Mouse (Mus musculus): ENCODE results near the gene Flvcr1.
"Not testable (repeated sequence)": the region's sequence is repeated elsewhere in the genome, so short reads cannot be mapped to it uniquely, and the experiment has no call there.

Gene Flvcr1

DNA sequence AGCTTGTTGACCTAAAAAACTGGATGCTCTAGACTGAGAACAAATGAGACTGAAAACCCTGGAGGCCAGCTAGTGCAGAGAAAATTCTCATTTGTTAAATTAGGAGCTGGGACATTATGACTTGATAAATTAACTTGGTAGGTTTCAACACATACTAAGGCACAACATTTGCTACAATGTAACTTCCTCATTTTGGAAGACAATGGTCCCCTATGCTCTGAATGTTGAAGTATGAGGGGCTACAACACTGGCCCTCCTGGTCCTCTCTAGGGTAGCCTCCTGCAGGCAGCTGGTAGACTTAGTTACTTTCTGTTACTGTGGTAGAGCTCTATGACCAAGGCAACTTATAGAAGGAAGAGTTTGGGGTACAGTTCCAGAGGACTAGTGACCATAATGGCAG, 15.4 kb upstream of the Flvcr1 start:
- DNase-seq (ENCODE audit: low spot score) = no peak

DNA sequence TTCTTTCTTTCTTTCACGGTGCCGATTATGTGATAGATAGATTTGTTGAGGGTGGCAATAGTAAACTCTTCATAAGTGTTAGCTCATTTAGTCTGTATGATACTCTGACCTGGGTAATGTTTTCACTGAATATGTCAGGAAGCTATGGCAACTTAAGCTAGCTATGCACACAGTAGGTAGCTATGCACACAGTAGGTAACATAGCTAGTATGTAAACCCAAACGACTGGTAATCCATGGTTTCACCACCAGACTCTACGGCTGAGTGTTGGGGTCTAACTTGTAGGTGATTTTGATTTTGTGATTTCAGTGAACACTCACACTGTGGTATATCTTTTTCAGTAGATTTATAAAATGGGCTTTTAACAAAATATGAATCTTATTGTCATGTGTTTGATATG, 12.0 kb upstream of the Flvcr1 start:
- DNase-seq (ENCODE audit: low spot score) = no peak

DNA sequence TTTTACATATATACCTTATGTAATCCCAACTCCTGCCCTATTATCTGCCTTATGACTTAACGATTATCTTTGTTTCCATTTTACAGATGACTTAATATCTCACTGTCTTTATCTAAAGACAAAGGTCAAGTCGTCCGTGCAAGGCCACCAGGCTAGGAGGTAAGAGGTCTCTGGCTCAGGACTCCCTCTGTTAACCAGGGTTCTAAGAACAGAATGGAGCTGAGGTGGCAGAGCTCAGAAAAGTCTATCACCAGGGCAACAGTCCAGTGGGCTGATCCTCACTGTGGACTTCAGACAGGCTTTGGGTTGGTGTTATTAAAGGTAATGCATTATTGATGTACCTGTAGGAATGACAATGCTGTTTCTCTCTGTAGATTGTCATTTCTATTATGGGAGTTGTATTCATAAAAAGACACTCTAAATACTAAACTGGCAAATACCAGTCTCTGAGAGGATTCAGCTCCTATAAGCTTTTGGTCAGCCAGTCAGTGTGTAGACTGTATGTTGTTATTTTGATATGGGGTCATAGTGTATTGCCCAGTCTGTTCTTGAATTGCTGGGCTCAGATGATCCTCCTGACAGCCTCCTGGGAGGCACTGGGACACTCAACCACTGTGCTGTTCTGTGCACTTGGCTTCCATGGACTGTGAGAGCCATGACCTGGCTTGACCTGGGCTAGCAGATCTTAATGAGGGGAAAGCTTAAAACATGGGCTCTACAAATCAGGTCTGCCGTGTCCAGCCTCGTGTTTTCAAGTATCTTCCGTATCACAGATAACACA, 10.8 kb upstream of the Flvcr1 start, which contains the start of gene Spata45:
Spata45 (plus strand) TSS at position 86 of the 781 bp plus-strand sequence.
- DNase-seq (ENCODE audit: low spot score) = no peak

- DNase-seq (ENCODE audit: low spot score) = no peak
These were observed 9.7 kb upstream of the Flvcr1 start for GRCm38 (mm10) chr1:191035649-191036048.

GRCm38 (mm10) chr1:191030922-191031425, 5.0 kb upstream of the Flvcr1 start:
- not testable (repeated sequence) for DNase-seq (ENCODE audit: low spot score)

DNA sequence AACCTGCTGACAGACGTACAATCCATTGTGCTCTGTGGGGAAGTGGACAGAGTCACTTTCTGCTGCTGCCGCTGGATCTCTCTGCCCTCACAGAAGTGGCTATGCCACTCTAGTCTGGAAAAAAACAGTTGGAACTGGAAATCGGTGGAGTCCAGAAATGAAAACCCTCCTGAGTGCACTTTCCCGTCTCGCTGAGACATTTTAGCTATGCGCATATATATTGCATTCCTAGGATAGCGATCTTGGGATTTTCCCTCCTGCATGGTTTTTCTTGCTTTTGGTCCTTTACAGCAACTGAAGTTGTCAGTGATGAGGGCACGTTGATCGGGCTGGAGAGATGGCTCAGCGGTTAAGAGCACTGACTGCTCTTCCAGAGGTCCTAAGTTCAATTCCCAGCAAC, 4.2 kb upstream of the Flvcr1 start:
- DNase-seq (ENCODE audit: low spot score) = no peak

GRCm38 (mm10) chr1:191025016-191026012, 644 bp downstream of the Flvcr1 start:
- peak; percentile 6 for DNase-seq (ENCODE audit: low spot score)

DNA sequence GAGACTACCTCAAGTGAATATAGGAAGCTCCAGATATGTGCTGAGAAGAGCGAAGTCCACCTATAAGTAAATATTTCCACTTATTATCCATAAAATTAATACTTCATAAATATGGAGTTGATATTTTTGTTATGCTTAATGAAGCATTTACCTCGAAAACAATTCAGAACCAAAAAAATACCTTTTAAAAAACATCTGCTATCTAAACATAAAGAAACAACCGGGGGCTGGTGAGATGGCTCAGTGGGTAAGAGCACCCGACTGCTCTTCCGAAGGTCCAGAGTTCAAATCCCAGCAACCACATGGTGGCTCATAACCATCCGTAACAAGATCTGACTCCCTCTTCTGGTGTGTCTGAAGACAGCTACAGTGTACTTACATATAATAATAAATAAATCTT, 2.2 kb downstream of the Flvcr1 start:
- DNase-seq (ENCODE audit: low spot score) = not testable (repeated sequence)

GRCm38 (mm10) chr1:191023140-191023539, 2.8 kb downstream of the Flvcr1 start:
- no peak for DNase-seq (ENCODE audit: low spot score)

- no peak for DNase-seq (ENCODE audit: low spot score)
These were observed 4.9 kb downstream of the Flvcr1 start for GRCm38 (mm10) chr1:191021016-191021415.

GRCm38 (mm10) chr1:191020217-191020924, 5.6 kb downstream of the Flvcr1 start:
- no peak for DNase-seq (ENCODE audit: low spot score)

DNA sequence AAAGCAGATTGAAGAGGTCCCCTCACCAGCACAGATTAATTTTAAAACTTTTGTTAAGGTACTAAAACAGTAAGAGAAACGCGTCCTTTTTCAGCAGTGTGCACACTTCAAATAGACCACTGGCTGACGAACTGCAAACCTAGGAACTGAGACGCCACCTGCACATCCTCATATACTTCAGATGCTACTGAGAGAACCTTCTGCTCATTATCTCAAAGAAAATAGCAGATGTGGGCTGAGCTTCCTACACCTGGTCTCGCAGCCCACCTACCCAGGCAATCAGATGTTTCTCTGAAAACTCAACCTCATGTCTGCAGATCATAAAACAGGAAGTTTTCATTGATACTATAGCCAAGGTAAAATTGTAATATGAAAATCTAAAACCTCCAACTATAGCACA, 6.2 kb downstream of the Flvcr1 start:
- no peak for DNase-seq (ENCODE audit: low spot score)

DNA sequence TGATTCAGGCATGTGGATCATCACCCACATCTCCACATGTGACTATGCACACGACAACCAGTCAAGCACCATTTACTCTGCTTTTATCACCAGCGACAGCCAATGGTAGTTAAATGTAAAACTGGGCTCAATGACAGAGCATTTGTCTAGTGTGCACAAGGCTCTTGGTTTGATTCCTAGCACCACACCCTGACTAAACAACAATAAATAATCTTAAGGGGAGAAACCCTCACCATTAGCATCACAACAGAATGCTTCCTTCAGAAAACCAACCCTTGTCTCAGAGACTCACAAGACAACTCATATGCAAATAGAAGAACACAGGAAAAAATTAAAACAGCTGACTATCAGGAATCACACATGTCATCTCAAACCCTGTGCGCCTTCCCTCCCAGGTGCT, 11.7 kb downstream of the Flvcr1 start:
- no peak for DNase-seq (ENCODE audit: low spot score)

GRCm38 (mm10) chr1:191008707-191009106, 17.3 kb downstream of the Flvcr1 start:
- no peak for DNase-seq (ENCODE audit: low spot score)

- DNase-seq (ENCODE audit: low spot score) = no peak
These were observed 23.8 kb downstream of the Flvcr1 start for GRCm38 (mm10) chr1:191002201-191002600.

GRCm38 (mm10) chr1:191000686-191001085, 25.3 kb downstream of the Flvcr1 start:
- no peak for DNase-seq (ENCODE audit: low spot score)

DNA sequence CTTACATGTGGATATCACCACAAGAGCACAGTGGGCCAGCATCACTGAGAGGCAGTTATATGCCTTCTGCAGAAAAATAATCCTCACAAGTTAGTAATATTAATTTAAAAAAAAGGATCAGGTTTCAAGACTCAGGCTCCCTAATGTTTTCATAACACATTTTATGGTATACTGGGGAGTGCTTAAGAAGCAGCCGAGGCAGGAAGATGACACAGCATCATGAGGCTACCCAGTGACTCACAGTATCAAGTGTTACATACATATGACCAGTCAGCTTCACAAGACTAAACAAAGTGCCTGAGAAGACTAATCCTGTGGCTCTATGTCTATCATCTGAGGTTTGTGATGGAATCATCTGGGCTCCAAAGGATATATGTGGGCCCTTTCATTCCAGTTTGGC, 27.9 kb downstream of the Flvcr1 start:
- no peak for DNase-seq (ENCODE audit: low spot score)

DNA sequence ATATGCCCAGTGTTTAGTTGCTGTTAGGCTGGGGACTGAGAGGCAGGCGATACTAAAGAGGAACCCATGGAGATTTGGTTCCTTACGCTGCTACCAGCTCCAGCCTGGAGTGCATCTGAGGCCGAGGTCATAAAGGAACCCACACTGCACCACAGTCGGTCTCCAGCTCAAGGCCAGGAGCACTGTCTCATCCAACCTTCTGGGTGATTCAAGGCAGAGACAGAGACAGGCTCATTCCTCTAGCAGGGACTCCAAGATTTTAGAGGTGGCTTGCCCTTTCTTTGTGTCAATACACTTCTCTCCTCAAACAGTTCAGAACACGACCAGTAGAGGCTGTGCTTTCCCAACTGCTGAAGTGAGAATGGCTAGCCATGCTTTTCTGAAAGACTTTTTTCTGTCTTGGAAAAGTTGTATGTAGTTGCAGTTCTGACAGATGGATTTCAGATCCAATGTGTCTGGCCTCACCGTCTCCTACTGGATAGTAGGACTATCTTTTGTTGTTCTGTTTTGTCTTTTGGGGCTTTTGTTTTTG, 29.5 kb downstream of the Flvcr1 start:
- DNase-seq (ENCODE audit: low spot score) = no peak

DNA sequence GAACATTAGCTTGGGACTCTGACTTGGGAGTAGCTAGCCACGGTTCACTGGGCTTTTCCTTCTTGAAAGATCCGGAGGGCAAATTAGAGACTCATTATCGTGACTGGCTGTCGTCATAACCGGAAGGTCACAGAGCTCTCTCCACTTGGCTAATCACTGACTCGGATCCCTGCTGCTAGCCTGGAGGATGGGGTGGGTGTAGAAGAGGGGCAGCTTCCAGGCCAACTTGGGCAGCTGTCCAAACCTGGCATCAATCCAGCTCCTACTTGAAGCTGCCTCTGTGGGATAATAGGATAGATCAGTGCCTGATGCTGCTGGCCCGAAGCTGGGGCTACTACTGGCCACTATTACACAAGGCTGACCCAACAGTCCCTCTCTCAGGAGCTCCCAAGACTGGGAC, 30.4 kb downstream of the Flvcr1 start:
- peak; percentile 64 for DNase-seq (ENCODE audit: low spot score)

DNA sequence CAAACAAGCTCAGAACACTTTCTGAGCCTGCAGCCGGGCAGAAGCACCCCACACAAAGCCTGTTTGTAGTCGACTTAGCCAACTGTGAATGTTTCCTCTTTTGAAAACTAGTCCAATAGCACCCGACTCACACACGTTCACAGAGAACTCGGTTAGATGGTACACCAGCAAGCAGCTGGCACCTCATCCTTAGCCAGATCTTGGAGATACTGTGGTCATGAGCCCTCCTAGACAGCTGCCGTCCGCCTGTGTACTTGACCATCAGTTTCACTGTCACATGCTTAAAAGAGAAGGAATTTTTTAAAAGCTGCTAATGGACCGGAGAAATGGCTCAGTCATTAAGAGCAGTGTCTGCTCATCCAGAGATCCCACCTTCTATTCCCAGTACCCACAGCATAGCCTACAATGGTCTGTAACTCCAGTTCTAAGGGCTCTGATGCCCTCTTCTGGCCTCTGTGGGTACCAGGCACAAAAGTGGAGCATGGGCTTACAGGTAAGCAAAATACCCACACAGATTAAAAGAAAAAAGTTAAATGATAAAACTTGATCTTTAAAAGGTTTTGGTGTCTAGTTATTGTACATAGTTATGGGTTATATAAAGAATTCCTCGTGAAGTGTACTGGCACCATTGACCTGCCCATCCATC, 36.4 kb downstream of the Flvcr1 start:
- DNase-seq (ENCODE audit: low spot score) = no peak

DNA sequence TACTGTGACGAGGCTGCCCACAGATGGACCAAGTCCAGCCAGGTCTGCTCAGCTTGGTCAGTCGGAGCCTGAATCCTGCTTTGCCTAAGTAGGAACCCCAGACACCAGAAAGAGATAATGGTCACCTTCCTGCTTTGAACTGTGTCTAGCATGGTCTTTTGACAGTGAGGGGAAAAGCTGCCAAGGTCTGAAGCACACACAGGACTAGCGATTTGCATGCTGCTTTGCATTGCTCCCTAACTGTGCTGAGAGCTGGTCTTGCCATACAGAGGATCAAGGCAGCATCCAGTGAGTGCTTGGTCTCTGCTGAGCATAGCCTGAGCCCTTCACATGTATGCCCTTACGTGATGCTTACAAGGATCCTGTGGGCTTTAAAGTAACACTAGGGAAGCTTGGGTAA, 44.5 kb downstream of the Flvcr1 start:
- DNase-seq (ENCODE audit: low spot score) = no peak

Data from ovary, postnatal 36 days (tissue).